In the genomic region with DNA sequence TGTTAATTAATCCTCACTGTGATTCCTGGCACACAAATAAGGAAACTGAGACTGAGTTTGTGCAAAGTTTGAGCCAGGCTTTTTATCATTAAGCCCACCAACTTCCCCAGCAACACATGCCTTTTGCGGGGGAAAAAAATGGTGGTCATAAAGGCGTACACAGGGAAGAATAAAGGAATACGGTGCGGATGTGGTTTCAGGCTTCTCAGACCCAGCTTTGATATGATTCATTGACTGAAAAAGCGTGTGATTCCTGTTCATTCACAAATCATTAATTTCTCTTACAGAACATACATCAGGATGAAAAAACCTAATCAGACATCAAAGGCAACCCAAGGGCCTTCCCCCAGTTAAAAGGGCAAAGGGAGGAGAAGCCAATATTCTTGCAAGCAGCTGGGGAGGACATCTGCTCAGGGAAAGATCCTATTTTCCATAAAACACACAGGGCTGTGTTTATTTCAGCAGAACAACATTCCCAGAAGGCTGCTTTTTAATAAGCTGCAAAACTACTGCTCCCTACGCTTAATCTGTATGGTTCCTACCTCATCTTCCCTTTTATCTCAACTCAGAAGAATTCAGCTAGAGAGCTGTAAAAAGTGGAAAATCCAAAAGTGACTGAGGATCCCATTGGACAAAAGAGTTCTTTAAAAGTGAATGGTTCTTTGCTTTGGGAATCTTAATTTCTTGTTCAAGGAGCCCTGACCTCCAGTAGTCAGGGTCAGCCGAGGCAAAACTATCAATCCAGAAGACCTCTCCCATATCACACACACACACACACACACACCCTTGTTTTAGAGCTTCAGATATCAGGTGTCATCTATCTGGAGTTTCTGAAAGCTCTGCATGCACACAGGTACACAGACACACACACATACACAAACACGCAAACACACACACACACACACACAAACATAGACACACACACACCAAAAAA, we compare ENCODE assay signal across 17 mouse cellular contexts.
DNase-seq lines count a peak whose midpoint lies in the region; ATAC-seq and TF ChIP-seq lines count a peak whose summit lies in the region.
"Had no signal": no experiment of that assay in that cellular context is flagged by ENCODE, and none has a peak within 500 bp of the region (broad histone marks: within the 10 kb centered on the region; RNA-seq: fewer than 3 reads in every experiment).

No protein-coding gene starts in this region.

- no peak for TF ChIP-seq POLR2A in brain, embryonic 14.5 days (IDR thresholded peaks at IDR 0.05; ENCODE audit: borderline replicate concordance, extremely low read depth, insufficient read depth, insufficient read length, poor library complexity, severe bottlenecking)

- H3K36me3 ChIP-seq in forebrain, embryonic 14.5 days (ENCODE audit: control insufficient read depth, insufficient read depth, low read length) = no peaks in the 10 kb centered on the region
- H3K36me3 ChIP-seq in forebrain, embryonic 10.5 days (replicated peaks) = no peaks in the 10 kb centered on the region
- no peaks in the 10 kb centered on the region for H3K36me3 ChIP-seq in midbrain, embryonic 12.5 days

- H3K27me3 ChIP-seq in forebrain, embryonic 14.5 days (replicated peaks; ENCODE audit: control insufficient read depth, insufficient read depth, low read length) = no peaks in the 10 kb centered on the region
- no peaks in the 10 kb centered on the region for H3K27me3 ChIP-seq in forebrain, embryonic 10.5 days (ENCODE audit: poor library complexity, severe bottlenecking)
- no peaks in the 10 kb centered on the region for H3K27me3 ChIP-seq in midbrain, embryonic 12.5 days
- H3K27me3 ChIP-seq: megakaryocyte, embryonic 14.5 days had no signal

- DNase-seq in forebrain, embryonic 14.5 days (ENCODE audit: low spot score) = peak; percentile 39
- no peak for DNase-seq in forebrain, embryonic 10.5 days (ENCODE audit: extremely low spot score, low spot score)
- peak; percentile 14 to 15 for DNase-seq in layer of hippocampus, postnatal 14 days (ENCODE audit: low spot score in 2 of 2)
- DNase-seq in layer of hippocampus, postnatal 25 days (ENCODE audit: extremely low spot score in 1 of 2, low spot score in 1 of 2) = no peak
- DNase-seq in brain, embryonic 14.5 days (ENCODE audit: low read depth) = peak; percentile 65
- no peak for DNase-seq in urinary bladder, postnatal 10 days (ENCODE audit: low spot score)
- DNase-seq: B cell, adult 2 months; cerebellum, adult 9-10 months; gastrocnemius, postnatal 14 days; heart, postnatal 36 days; kidney, adult 11 months; layer of hippocampus, adult 9-11 months; thymus, postnatal 36 days had no signal

- WGBS in forebrain, embryonic 14.5 days = 79% methylated on average over 8 of the region's 8 CpGs
- 87% methylated on average over 8 of the region's 8 CpGs for whole genome bisulfite sequencing in forebrain, embryonic 10.5 days
- 73% methylated on average over 8 of the region's 8 CpGs for WGBS in midbrain, embryonic 12.5 days

- H3K9me3 ChIP-seq in forebrain, embryonic 14.5 days (replicated peaks; ENCODE audit: control insufficient read depth, low read length) = no peaks in the 10 kb centered on the region
- H3K9me3 ChIP-seq in forebrain, embryonic 10.5 days = no peaks in the 10 kb centered on the region
- H3K9me3 ChIP-seq in midbrain, embryonic 12.5 days = no peaks in the 10 kb centered on the region

- peak; percentile 41; the same call in 1 of the 2 replicates for ATAC-seq in forebrain, embryonic 14.5 days
- ATAC-seq in midbrain, embryonic 12.5 days (ENCODE audit: low FRiP score, low read depth) = peak; percentile 38; the same call in 1 of the 2 replicates

- H3K9ac ChIP-seq in forebrain, embryonic 14.5 days (ENCODE audit: low read length) = no peak overlapping the region
- H3K9ac ChIP-seq in midbrain, embryonic 12.5 days (replicated peaks) = no peak overlapping the region
- H3K9ac ChIP-seq: liver, embryonic 14.5 days had no signal

- TF ChIP-seq CTCF in brain, embryonic 14.5 days (IDR thresholded peaks at IDR 0.05; ENCODE audit: borderline replicate concordance, extremely low read depth, insufficient read depth, insufficient read length) = no peak

- no peak overlapping the region for H3K27ac ChIP-seq in forebrain, embryonic 14.5 days (ENCODE audit: low read depth, low read length)
- H3K27ac ChIP-seq in forebrain, embryonic 10.5 days = no peak overlapping the region
- H3K27ac ChIP-seq in midbrain, embryonic 12.5 days (replicated peaks) = no peak overlapping the region
- H3K27ac ChIP-seq: liver, embryonic 14.5 days; stomach, postnatal 0 days had no signal

- no peak overlapping the region for H3K4me3 ChIP-seq in forebrain, embryonic 14.5 days (ENCODE audit: low read depth, low read length)
- H3K4me3 ChIP-seq in forebrain, embryonic 10.5 days = no peak overlapping the region
- H3K4me3 ChIP-seq in midbrain, embryonic 12.5 days = no peak overlapping the region
- H3K4me3 ChIP-seq: megakaryocyte, embryonic 14.5 days had no signal

- H3K4me1 ChIP-seq in forebrain, embryonic 14.5 days (ENCODE audit: control insufficient read depth, insufficient read depth, low read length) = peaks cover 4% of the 10 kb centered on the region; the same call in 1 of the 2 replicates
- peaks cover 22% of the 10 kb centered on the region for H3K4me1 ChIP-seq in forebrain, embryonic 10.5 days
- 0 out of 2 replicates have a peak, but pooled peaks cover 3% of the 10 kb centered on the region for H3K4me1 ChIP-seq in midbrain, embryonic 12.5 days
- H3K4me1 ChIP-seq: megakaryocyte, embryonic 14.5 days had no signal

- H3K4me2 ChIP-seq in forebrain, embryonic 14.5 days (ENCODE audit: low read length) = no peak overlapping the region
- no peak overlapping the region for H3K4me2 ChIP-seq in midbrain, embryonic 12.5 days (replicated peaks)

Comparison
In these comparisons a context has a peak if more than half of its experiments do, and no peak if none do; other contexts are left out.
1. DNase-seq: peak in forebrain, embryonic 14.5 days (single experiment), layer of hippocampus, postnatal 14 days (2 of 2) and brain, embryonic 14.5 days (single experiment); none in forebrain, embryonic 10.5 days (single experiment), layer of hippocampus, postnatal 25 days (0 of 2) and urinary bladder, postnatal 10 days (single experiment).